Mouse (Mus musculus): ENCODE data around the gene Emx1.

DNA sequence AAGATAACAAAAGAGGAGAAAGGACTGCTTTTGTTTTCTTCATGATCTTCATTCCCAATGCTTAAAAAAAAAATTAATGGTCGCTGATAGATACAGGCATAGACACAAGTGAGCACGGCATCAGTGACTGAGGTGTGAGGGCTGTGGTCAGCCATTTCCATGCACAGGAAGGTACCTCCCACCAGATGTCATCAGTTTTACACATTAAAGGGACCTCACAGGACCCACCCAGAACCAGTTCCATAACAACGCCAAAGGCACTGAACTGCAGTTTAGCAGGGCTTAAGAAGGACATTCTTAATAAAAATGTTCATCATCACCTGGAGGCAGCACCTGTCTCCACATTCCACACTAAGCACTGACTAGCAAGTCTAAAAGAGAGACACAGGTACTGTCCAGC is 39.6 kb upstream of the Emx1 start:
- TF ChIP-seq CTCF (IDR thresholded peaks at IDR 0.05; ENCODE audit: low read depth, low read length): no peak
- TF ChIP-seq GATA1 (IDR thresholded peaks at IDR 0.05; ENCODE audit: borderline replicate concordance, low read length): no peak
